Mouse (Mus musculus) gonadal fat pad, adult 2 months (tissue): ENCODE results near the gene Lhx3. TPM values are rescaled to one million over a fixed set of nuclear protein-coding genes. Genes with fewer than 3 reads are reported as not detected.

Experiments
- DNase-seq: peaks from one replicate; pipeline ENCODE4 v3.0.0-alpha.2; 2012; ENCODE audit warnings: low read depth
- polyA plus RNA-seq: library from polyadenylated mRNA; depleted of rRNA; stranded (reverse); fragments of >200 nt; gene quantifications from 2 replicates; pipeline ENCODE4 v1.2.3, GENCODE M21; 2012

Gene Lhx3
- polyA plus RNA-seq, 1 experiment, result 0.07 TPM

- DNase-seq, result no peak
Measured at GRCm38 (mm10) chr2:26202849-26203475, 5.1 kb downstream of the Lhx3 start.

GRCm38 (mm10) chr2:26201926-26202848 is 5.9 kb downstream of the Lhx3 start:
- no peak for DNase-seq

GRCm38 (mm10) chr2:26198488-26198887 is 9.6 kb downstream of the Lhx3 start:
- no peak for DNase-seq

GRCm38 (mm10) chr2:26194552-26195339 is 13.3 kb downstream of the Lhx3 start:
- DNase-seq, result no peak

- no peak for DNase-seq
Measured at GRCm38 (mm10) chr2:26188517-26188916, 19.6 kb downstream of the Lhx3 start.

GRCm38 (mm10) chr2:26184352-26184751 is 23.7 kb downstream of the Lhx3 start:
- DNase-seq, result no peak

- no peak for DNase-seq
Measured at GRCm38 (mm10) chr2:26182646-26183045, 25.4 kb downstream of the Lhx3 start.

GRCm38 (mm10) chr2:26177189-26177588 is 30.9 kb downstream of the Lhx3 start:
- DNase-seq, result no peak

- no peak for DNase-seq
Measured at GRCm38 (mm10) chr2:26176731-26177130, 31.4 kb downstream of the Lhx3 start.

GRCm38 (mm10) chr2:26175191-26175590 is 32.9 kb downstream of the Lhx3 start:
- DNase-seq, result no peak

GRCm38 (mm10) chr2:26172166-26172565 is 35.9 kb downstream of the Lhx3 start:
- DNase-seq, result no peak

- no peak for DNase-seq
Measured at GRCm38 (mm10) chr2:26170376-26170775, 37.7 kb downstream of the Lhx3 start.

GRCm38 (mm10) chr2:26168843-26169579 is 39.1 kb downstream of the Lhx3 start:
- no peak for DNase-seq

GRCm38 (mm10) chr2:26166890-26167289 is 41.2 kb downstream of the Lhx3 start:
- DNase-seq, result no peak

- no peak for DNase-seq
Measured at GRCm38 (mm10) chr2:26158064-26158463, 50.0 kb downstream of the Lhx3 start.

- DNase-seq, result no peak
Measured at GRCm38 (mm10) chr2:26156191-26156977, 51.7 kb downstream of the Lhx3 start.

GRCm38 (mm10) chr2:26155737-26156136 is 52.4 kb downstream of the Lhx3 start:
- DNase-seq, result no peak

GRCm38 (mm10) chr2:26154586-26154985 is 53.5 kb downstream of the Lhx3 start:
- no peak for DNase-seq

- no peak for DNase-seq
Measured at GRCm38 (mm10) chr2:26153909-26154340, 54.2 kb downstream of the Lhx3 start.

GRCm38 (mm10) chr2:26153295-26153694 is 54.8 kb downstream of the Lhx3 start:
- DNase-seq, result no peak
